In genomic region chr5:128643065-128643464, GRCm38 (mm10) we compare ENCODE assay signal across 23 mouse cellular contexts. TPM values are rescaled to one million over a fixed set of nuclear protein-coding genes. Genes with fewer than 3 reads are reported as not detected.
DNase-seq lines count a peak whose midpoint lies in the region; ATAC-seq and TF ChIP-seq lines count a peak whose summit lies in the region.
"Had no signal": no experiment of that assay in that cellular context is flagged by ENCODE, and none has a peak within 500 bp of the region (broad histone marks: within the 10 kb centered on the region; RNA-seq: fewer than 3 reads in every experiment).

No protein-coding gene starts in this region.

- H3K4me1 ChIP-seq in lung, postnatal 0 days (ENCODE audit: insufficient read depth, low read depth, low read length): no peaks in the 10 kb centered on the region
- H3K4me1 ChIP-seq: heart, embryonic 15.5 days had no signal

- no peaks in the 10 kb centered on the region for H3K36me3 ChIP-seq in lung, postnatal 0 days (ENCODE audit: insufficient read depth, low read length)
- H3K36me3 ChIP-seq: embryonic facial prominence, embryonic 12.5 days; G1E; heart, embryonic 15.5 days had no signal

- ATAC-seq in lung, postnatal 0 days: peak; percentile 35; the same call in 1 of the 2 replicates
- ATAC-seq: CD4-positive, CD25-positive, alpha-beta regulatory T cell, adult 4 months; forebrain, postnatal 0 days had no signal

- no peak overlapping the region for H3K27ac ChIP-seq in lung, postnatal 0 days (ENCODE audit: low read length)
- H3K27ac ChIP-seq: embryonic facial prominence, embryonic 12.5 days; heart, adult 2 months; heart, embryonic 15.5 days; hindbrain, embryonic 14.5 days had no signal

- no peak overlapping the region for H3K4me3 ChIP-seq in lung, postnatal 0 days (ENCODE audit: low read depth, low read length)
- H3K4me3 ChIP-seq: embryonic facial prominence, embryonic 12.5 days; heart, adult 2 months; heart, embryonic 15.5 days had no signal

- no peak for TF ChIP-seq CTCF in lung, postnatal 0 days (IDR thresholded peaks at IDR 0.05)

- no peaks in the 10 kb centered on the region for H3K27me3 ChIP-seq in lung, postnatal 0 days (replicated peaks; ENCODE audit: insufficient read depth, low read length)
- H3K27me3 ChIP-seq: embryonic facial prominence, embryonic 12.5 days had no signal

- 52% methylated on average over 4 of the region's 4 CpGs for WGBS in lung, postnatal 0 days

- no peak overlapping the region for H3K4me2 ChIP-seq in lung, postnatal 0 days (replicated peaks; ENCODE audit: low read depth, low read length)
- H3K4me2 ChIP-seq: embryonic facial prominence, embryonic 12.5 days; heart, embryonic 11.5 days; heart, embryonic 15.5 days; hindbrain, embryonic 14.5 days had no signal

- peak; percentile 65 to 70 for DNase-seq in cerebellum, postnatal 10 days
- no peak for DNase-seq in cerebellum, adult 9-10 months
- DNase-seq in kidney, postnatal 10 days: peak; percentile 19
- DNase-seq in kidney, postnatal 36 days: no peak
- peak; percentile 14 for DNase-seq in lung, postnatal 0 days (ENCODE audit: low spot score)
- no peak for DNase-seq in lung, postnatal 25 days (ENCODE audit: low spot score)
- DNase-seq in right cerebral cortex, postnatal 14 days: peak; percentile 21
- DNase-seq in right cerebral cortex, adult 2 months (ENCODE audit: low spot score in 2 of 2): no peak
- DNase-seq: adrenal gland, postnatal 10 days; B cell, adult 2 months; cerebellum, adult 18-20 months; cerebellum, postnatal 25 days; forebrain, postnatal 0 days; gastrocnemius, postnatal 14 days; heart, adult 2 months; heart, postnatal 14 days had no signal

- 0 out of 2 replicates have a peak, but pooled peaks have one; percentile 12 for TF ChIP-seq EP300 in lung, postnatal 0 days (IDR thresholded peaks at IDR 0.05)

- no peaks in the 10 kb centered on the region for H3K9me3 ChIP-seq in lung, postnatal 0 days (ENCODE audit: low read length)
- H3K9me3 ChIP-seq: embryonic facial prominence, embryonic 12.5 days; heart, embryonic 15.5 days had no signal

- no peak overlapping the region for H3K9ac ChIP-seq in lung, postnatal 0 days (replicated peaks; ENCODE audit: low read depth)
- H3K9ac ChIP-seq: embryonic facial prominence, embryonic 12.5 days; forebrain, postnatal 0 days; heart, embryonic 15.5 days; hindbrain, embryonic 14.5 days had no signal

RNA-seq across cellular contexts. Expression of gene Fzd10, which starts 42.4 kb away (rescaled TPM):
- 0.29 and 0.35 TPM in 2 replicates for polyA plus RNA-seq in lung, postnatal 0 days (2015; fragmentation: Nextera tagmentation; extraction: Ambion mirVana)
- polyA plus RNA-seq: CD4-positive, CD25-positive, alpha-beta regulatory T cell, adult 4 months; G1E had no signal

RNA-seq across cellular contexts. Expression of gene Piwil1, which starts 59.3 kb away (rescaled TPM):
- polyA plus RNA-seq in lung, postnatal 0 days (2015; fragmentation: Nextera tagmentation; extraction: Ambion mirVana): not detected in 2 replicates
- polyA plus RNA-seq: forebrain, embryonic 11.5 days; G1E; heart, embryonic 11.5 days; heart, embryonic 15.5 days had no signal

Comparison
In these comparisons a context has a peak if more than half of its experiments do, and no peak if none do; other contexts are left out.
1. DNase-seq: peak in cerebellum, postnatal 10 days (2 of 2), kidney, postnatal 10 days (single experiment), lung, postnatal 0 days (single experiment) and right cerebral cortex, postnatal 14 days (single experiment); none in cerebellum, adult 9-10 months (single experiment), kidney, postnatal 36 days (0 of 2), lung, postnatal 25 days (single experiment) and right cerebral cortex, adult 2 months (0 of 2).